Mouse (Mus musculus) liver, embryonic 14.5 days (tissue): ENCODE results near the gene Ctnna2. TPM values are rescaled to one million over a fixed set of nuclear protein-coding genes. Genes with fewer than 3 reads are reported as not detected.

Experiments used
- ATAC-seq: fragments of 200-750 bp; cut with Nextera tagmentation; 2 replicates; pipeline ENCODE4 v1.8.0; 2017; ENCODE audit warnings: moderate number of reproducible peaks, mild to moderate bottlenecking, moderate library complexity; ENCODE audit not compliant: insufficient read depth
- DNase-seq, 3 experiments: peaks; one replicate each; pipeline ENCODE4 v3.0.0-alpha.2; 2012 to 2013; ENCODE audit warnings: low read depth in 3 of 3, low spot score in 3 of 3
- H3K27ac ChIP-seq: fragments of 300-500 bp; sonication (generic); 2 replicates; pipeline ENCODE4 v1.5.1; 2014; ENCODE audit warnings: moderate library complexity, mild to moderate bottlenecking, control low read depth, inconsistent platforms
- H3K27me3 ChIP-seq: fragments of 300-500 bp; sonication (generic); 2 replicates; pipeline ENCODE4 v1.6.1; 2014; ENCODE audit warnings: mild to moderate bottlenecking, low read length, moderate library complexity; ENCODE audit not compliant: control insufficient read depth, insufficient read depth
- H3K36me3 ChIP-seq: fragments of 300-500 bp; sonication (generic); replicated peaks from 2 replicates; pipeline ENCODE4 v1.6.1; 2014; ENCODE audit warnings: low read depth; ENCODE audit not compliant: control insufficient read depth, insufficient read depth
- H3K4me1 ChIP-seq, 2 experiments: fragments of 200-500 bp in 1 of 2; fragments of 300-500 bp in 1 of 2; sonication (generic) in 1 of 2; replicated peaks; 2 replicates each; pipeline ENCODE4 v1.6.1; 2012 to 2014; ENCODE audit warnings: antibody characterized with exemption in 1 of 2, inconsistent platforms in 1 of 2, low read length in 1 of 2; ENCODE audit not compliant: control insufficient read depth in 2 of 2, insufficient read depth in 2 of 2
- H3K4me2 ChIP-seq: fragments of 300-500 bp; sonication (generic); 2 replicates; pipeline ENCODE4 v1.6.1; 2014; ENCODE audit warnings: low read depth, mild to moderate bottlenecking, control low read depth, moderate library complexity
- H3K4me3 ChIP-seq, 2 experiments: fragments of 200-500 bp in 1 of 2; fragments of 300-500 bp in 1 of 2; sonication (generic) in 1 of 2; 2 replicates each; pipeline ENCODE4 v1.5.1; 2012 to 2014; ENCODE audit warnings: low read depth in 2 of 2, low read length in 2 of 2, mild to moderate bottlenecking in 2 of 2, control low read depth in 1 of 2, inconsistent platforms in 1 of 2, moderate library complexity in 1 of 2; ENCODE audit not compliant: insufficient read depth in 1 of 2
- H3K9ac ChIP-seq: fragments of 300-500 bp; sonication (generic); replicated peaks from 2 replicates; pipeline ENCODE4 v1.6.1; 2014; ENCODE audit warnings: mild to moderate bottlenecking, control low read depth, moderate library complexity
- H3K9me3 ChIP-seq: fragments of 300-500 bp; sonication (generic); 2 replicates; pipeline ENCODE4 v1.6.1; 2016; ENCODE audit warnings: low read length, mixed read lengths; ENCODE audit not compliant: control insufficient read depth
- CTCF ChIP-seq: IDR thresholded peaks from 2 replicates; pipeline ENCODE4 v1.5.1; 2016; ENCODE audit warnings: antibody characterized with exemption, low read depth, control low read depth
- EP300 ChIP-seq: IDR thresholded peaks from 2 replicates; pipeline ENCODE4 v1.6.1; 2016; ENCODE audit warnings: antibody characterized with exemption, low read depth
- WGBS: fragments of 180-500 bp; shearing (Covaris S2); extraction: QIAGEN DNeasy Blood & Tissue Kit; methylation state at CpG from one replicate; pipeline ENCODE4 v1.1.7; 2014; ENCODE audit not compliant: insufficient replicate concordance; 5-methylcytosine and 5-hydroxymethylcytosine counted together
- polyA plus RNA-seq, 2 experiments: library from polyadenylated mRNA; depleted of rRNA in 1 of 2; stranded (reverse) in 1 of 2; unstranded in 1 of 2; fragments of >200 nt; fragmentation: Nextera tagmentation in 1 of 2; extraction: Ambion mirVana in 1 of 2; gene quantifications; 2 replicates each; pipeline versions ENCODE4 v1.2.1 to v1.2.3; 2012 to 2014

The Ctnna2 gene
- polyA plus RNA-seq (2012; rRNA removed) (0.08 and 0.17 TPM in 2 replicates), polyA plus RNA-seq (2014; fragmentation: Nextera tagmentation; extraction: Ambion mirVana) (0.14 TPM in 1 of 2 replicates, not detected in the other)

GRCm38 (mm10) chr6:77979241-77979961 lies at the start of gene Ctnna2:
Ctnna2 (minus strand) TSS chr6:77979699.
- H3K4me2 ChIP-seq, result peak within 1 kb of the TSS; percentile 26
- no peak for DNase-seq
- TF ChIP-seq CTCF, result no peak
- no peak for TF ChIP-seq EP300

GRCm38 (mm10) chr6:77980137-77981052 lies 896 bp upstream of the Ctnna2 start:
- Histone ChIP-seq H3K4me2 (no peak overlapping the region; the same call in 1 of the 2 replicates), H3K4me3 (no peak overlapping the region), H3K27me3 (no peaks in the 10 kb centered on the region), H3K4me1 (no peaks in the 10 kb centered on the region), H3K9me3 (no peaks in the 10 kb centered on the region), H3K27ac (no peak overlapping the region), H3K9ac (no peak overlapping the region), H3K36me3 (no peaks in the 10 kb centered on the region)
- no peak for TF ChIP-seq CTCF
- no peak for TF ChIP-seq EP300
- DNase-seq (no peak), ATAC-seq (no peak)
- 13% methylated on average over 15 of the region's 15 CpGs for WGBS

More at GRCm38 (mm10) chr6:77979241-77979961, at the start of gene Ctnna2:
- Histone ChIP-seq H3K36me3 (no peaks in the 10 kb centered on the region), H3K27ac (no peak within 1 kb of the TSS), H3K9me3 (no peaks in the 10 kb centered on the region), H3K9ac (no peak within 1 kb of the TSS), H3K4me3 (peak within 1 kb of the TSS; percentile 4 to 12; a peak in 2 of 4 replicates), H3K4me1 (no peaks in the 10 kb centered on the region), H3K27me3 (no peaks in the 10 kb centered on the region)
- ATAC-seq, result peak; percentile 51; the same call in 1 of the 2 replicates
- 1% methylated on average over 27 of the region's 58 CpGs for WGBS

- DNase-seq, result no peak
- no peak overlapping the region for H3K27ac ChIP-seq
- WGBS, result 25% methylated on average over 10 of the region's 10 CpGs
- no peak for ATAC-seq
- no peak overlapping the region for H3K4me3 ChIP-seq
- H3K36me3 ChIP-seq, result no peaks in the 10 kb centered on the region
- H3K9me3 ChIP-seq, result no peaks in the 10 kb centered on the region
- no peak for TF ChIP-seq EP300
- TF ChIP-seq CTCF, result no peak
- H3K27me3 ChIP-seq, result no peaks in the 10 kb centered on the region
- H3K9ac ChIP-seq, result no peak overlapping the region
- no peaks in the 10 kb centered on the region for H3K4me1 ChIP-seq
- no peak overlapping the region for H3K4me2 ChIP-seq
Measured at GRCm38 (mm10) chr6:77978476-77979240, 841 bp downstream of the Ctnna2 start.

GRCm38 (mm10) chr6:77970545-77971242 lies 8.8 kb downstream of the Ctnna2 start:
- no peak overlapping the region for H3K9ac ChIP-seq
- H3K27ac ChIP-seq, result no peak overlapping the region
- no peaks in the 10 kb centered on the region for H3K4me1 ChIP-seq
- no peak for TF ChIP-seq CTCF
- no peak for TF ChIP-seq EP300
- no peaks in the 10 kb centered on the region for H3K27me3 ChIP-seq
- H3K4me3 ChIP-seq, result no peak overlapping the region
- 59% methylated on average over 10 of the region's 10 CpGs for WGBS
- DNase-seq (no peak), ATAC-seq (no peak)
- H3K36me3 ChIP-seq, result no peaks in the 10 kb centered on the region
- no peak overlapping the region for H3K4me2 ChIP-seq
- H3K9me3 ChIP-seq, result no peaks in the 10 kb centered on the region
